22 mouse cellular contexts compared by ENCODE assay signal in genomic region chr5:130046100-130046499, GRCm38 (mm10).
"Had no signal": no experiment of that assay in that cellular context is flagged by ENCODE, and none has a peak within 500 bp of the region (broad histone marks: within the 10 kb centered on the region; RNA-seq: fewer than 3 reads in every experiment).

No protein-coding gene starts in this region.

- DNase-seq: gastrocnemius, postnatal 10 days; gastrocnemius, postnatal 25 days; kidney, adult 2 months; kidney, adult 9 months; kidney, postnatal 14 days; kidney, postnatal 36 days; layer of hippocampus, adult 9-11 months; layer of hippocampus, postnatal 36 days; left cerebral cortex, postnatal 4 days had no signal

- H3K27me3 ChIP-seq: hindbrain, embryonic 12.5 days; intestine, embryonic 15.5 days; kidney, embryonic 15.5 days; limb, embryonic 13.5 days; limb, embryonic 15.5 days; liver, embryonic 12.5 days had no signal

- H3K9me3 ChIP-seq: heart, embryonic 12.5 days; hindbrain, embryonic 10.5 days; hindbrain, embryonic 12.5 days; intestine, embryonic 15.5 days; kidney, embryonic 15.5 days; limb, embryonic 13.5 days; limb, embryonic 15.5 days; liver, embryonic 12.5 days had no signal

- H3K4me2 ChIP-seq: heart, embryonic 12.5 days; hindbrain, embryonic 12.5 days; hindbrain, embryonic 14.5 days; intestine, embryonic 15.5 days; kidney, embryonic 15.5 days; limb, embryonic 13.5 days; limb, embryonic 15.5 days; liver, embryonic 12.5 days had no signal

- H3K4me3 ChIP-seq: heart, embryonic 12.5 days; hindbrain, embryonic 10.5 days; hindbrain, embryonic 12.5 days; intestine, embryonic 15.5 days; kidney, embryonic 15.5 days; limb, embryonic 13.5 days; limb, embryonic 15.5 days; liver, embryonic 12.5 days had no signal

- ATAC-seq: hindbrain, embryonic 16.5 days; inflammation-experienced regulatory T-cells, adult 6 months; intestine, embryonic 15.5 days; intestine, postnatal 0 days; liver, embryonic 12.5 days had no signal

- H3K4me1 ChIP-seq: hindbrain, embryonic 12.5 days; kidney, embryonic 15.5 days; limb, embryonic 13.5 days; limb, embryonic 15.5 days; liver, embryonic 12.5 days had no signal

- H3K27ac ChIP-seq: hindbrain, embryonic 10.5 days; hindbrain, embryonic 12.5 days; hindbrain, embryonic 14.5 days; intestine, embryonic 15.5 days; kidney, embryonic 15.5 days; kidney, postnatal 0 days; limb, embryonic 13.5 days; limb, embryonic 15.5 days; liver, embryonic 12.5 days had no signal

- H3K9ac ChIP-seq: heart, embryonic 12.5 days; hindbrain, embryonic 12.5 days; hindbrain, embryonic 14.5 days; intestine, embryonic 15.5 days; kidney, embryonic 15.5 days; limb, embryonic 13.5 days; limb, embryonic 15.5 days; liver, embryonic 12.5 days had no signal
